Mouse (Mus musculus) spleen, postnatal 4 days (tissue): ENCODE data around the gene Ksr1.

Experiments
- DNase-seq, 2 experiments: peaks; one replicate each; pipeline ENCODE4 v3.0.0; 2022; ENCODE audit warnings: low spot score in 2 of 2

Ksr1 gene

GRCm38 (mm10) chr11:79146331-79146767 lies at the start of gene Ksr1:
TSS of gene Ksr1 (minus strand) at chr11:79146407.
- DNase-seq: peak; percentile 88 to 94

DNA sequence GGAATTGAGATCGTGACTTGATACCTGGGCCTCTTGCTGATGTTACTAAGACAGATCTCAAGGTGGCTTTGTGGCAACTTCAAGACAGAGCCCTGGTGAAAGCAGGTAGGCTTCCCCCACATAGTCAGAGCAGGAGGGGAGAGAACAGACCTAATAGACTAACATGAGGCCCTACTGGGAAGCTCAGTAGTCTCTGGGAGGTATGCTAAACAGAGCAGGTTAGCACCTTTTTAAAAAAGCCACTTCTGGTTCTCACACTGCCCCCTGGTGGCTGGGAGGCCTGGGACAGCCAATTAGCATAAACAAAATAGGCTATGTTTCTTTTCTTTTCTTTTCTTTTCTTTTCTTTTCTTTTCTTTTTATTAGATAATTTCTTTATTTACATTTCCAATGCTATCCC lies 46.0 kb upstream of the Ksr1 start:
- DNase-seq: peak; percentile 45 to 81

DNA sequence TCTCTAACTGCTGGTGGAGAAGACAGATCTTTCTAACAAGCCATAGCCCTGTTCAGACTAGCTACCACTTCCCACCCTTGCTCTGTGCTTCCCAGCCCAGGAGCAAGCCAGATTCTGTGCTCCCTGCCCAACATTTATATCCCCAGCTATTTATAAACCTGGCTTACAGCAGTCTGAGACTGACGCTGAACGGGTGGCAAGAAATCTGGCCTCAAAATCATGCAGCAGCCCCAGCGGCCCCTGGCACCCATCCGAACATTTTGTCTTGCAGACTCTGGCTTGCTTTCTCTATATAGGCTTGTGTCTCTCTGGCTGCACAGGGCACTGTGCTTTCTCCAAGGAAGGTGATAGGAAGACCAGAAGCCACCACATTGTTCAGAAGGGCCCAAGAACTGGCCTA lies 45.0 kb upstream of the Ksr1 start:
- DNase-seq: no peak

DNA sequence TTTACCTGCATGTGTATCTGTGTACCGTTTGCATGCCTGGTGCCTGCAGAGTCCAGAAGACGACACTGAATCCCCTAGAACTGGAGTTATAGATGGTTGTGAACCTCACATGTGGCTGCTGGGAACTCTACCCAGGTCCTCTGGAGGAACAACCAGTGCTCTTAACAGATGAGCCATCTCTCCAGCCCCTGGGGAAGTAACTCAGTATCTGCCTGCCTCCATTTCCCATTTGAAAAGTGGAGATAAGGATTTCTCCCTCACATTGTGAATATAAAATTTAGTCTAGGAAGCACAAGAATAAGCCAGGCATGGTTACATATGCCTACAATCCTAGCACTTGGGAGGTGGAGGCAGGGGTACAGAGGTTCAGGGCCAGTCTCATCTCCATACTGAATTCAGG lies 44.0 kb upstream of the Ksr1 start:
- DNase-seq: no peak

- peak in 1 of 2 experiments; percentile 56 for DNase-seq
Observed at GRCm38 (mm10) chr11:79188176-79188575, 42.0 kb upstream of the Ksr1 start.

- no peak for DNase-seq
Observed at GRCm38 (mm10) chr11:79187291-79187690, 41.1 kb upstream of the Ksr1 start.

DNA sequence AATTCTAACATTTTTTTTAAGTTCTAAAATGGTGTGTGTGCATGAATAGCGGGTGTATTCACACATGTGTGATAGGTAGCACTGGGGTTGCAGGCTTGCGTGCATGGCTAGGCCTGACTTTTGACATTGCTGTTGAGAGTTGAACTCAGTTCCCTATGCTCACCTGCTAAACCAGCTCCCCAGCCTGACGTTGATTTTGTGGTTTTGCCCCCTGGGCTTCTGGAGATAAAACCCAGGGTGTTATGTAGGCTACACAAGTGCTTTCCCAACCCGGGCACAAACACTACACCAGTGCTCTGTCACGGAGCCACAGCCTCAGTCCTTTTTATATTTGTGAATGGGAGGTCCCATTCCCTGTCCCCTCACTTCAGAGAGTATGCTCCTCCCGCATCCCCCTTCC lies 39.5 kb upstream of the Ksr1 start:
- DNase-seq: no peak

- no peak for DNase-seq
Observed at GRCm38 (mm10) chr11:79184126-79184888, 38.1 kb upstream of the Ksr1 start.

DNA sequence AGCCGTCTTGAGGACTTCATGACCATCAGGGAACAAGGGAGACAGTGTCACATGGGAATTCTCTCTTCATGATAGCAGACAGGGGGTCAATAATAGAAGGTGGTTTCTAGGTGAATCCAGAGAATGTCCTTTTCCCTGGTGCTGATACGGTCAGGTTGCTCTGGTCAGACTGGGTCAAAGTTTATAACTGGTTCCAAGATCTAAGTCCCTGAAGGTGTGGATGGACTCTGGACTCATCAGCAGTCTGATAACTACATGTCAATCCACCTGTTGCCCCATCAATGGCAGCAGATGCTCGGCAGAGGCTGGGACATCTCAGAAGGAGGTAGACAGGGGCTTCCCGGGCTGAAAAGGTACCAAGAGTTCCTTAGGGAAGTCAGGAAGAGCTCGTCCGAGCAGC lies 37.2 kb upstream of the Ksr1 start:
- no peak for DNase-seq

DNA sequence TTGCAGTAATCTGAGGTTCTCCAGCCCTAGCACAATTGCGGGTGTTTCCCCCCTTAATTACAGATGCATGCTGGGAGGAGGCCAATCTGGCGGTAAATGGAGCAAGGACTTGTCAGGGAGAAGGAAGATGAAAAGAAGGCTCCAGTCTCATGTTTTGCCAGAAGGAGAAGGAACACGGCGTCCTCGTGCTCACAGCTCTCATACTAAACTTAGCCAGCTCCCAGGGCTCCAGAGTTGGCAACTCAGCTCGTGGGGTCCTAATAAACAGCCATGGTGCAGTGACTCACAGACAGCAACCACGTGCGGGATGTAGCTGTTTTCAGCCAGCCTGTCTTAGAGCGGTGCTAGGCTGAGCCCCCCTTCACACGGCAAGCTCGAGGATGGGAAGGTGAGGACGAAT lies 36.7 kb upstream of the Ksr1 start:
- no peak for DNase-seq

DNA sequence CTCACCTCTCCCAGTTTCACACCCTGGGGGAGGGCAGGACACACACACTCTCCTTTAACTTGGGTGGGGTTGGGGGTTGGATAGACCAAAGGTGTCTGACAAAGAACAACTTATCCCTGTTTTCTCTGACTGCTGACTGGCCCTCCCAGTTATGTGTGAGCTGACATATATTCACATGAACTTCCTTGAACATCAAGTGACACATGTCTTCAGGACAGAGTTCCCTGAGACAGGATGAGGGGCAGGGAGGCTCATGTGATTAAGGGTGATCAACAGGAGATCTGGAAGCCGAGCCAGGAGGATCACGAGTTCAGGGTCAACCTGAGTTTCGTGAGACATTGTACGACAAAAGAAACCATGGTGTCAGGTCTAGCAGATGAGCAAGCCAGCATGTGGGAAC lies 35.7 kb upstream of the Ksr1 start:
- DNase-seq: no peak

GRCm38 (mm10) chr11:79176687-79177086 lies 30.5 kb upstream of the Ksr1 start:
- no peak for DNase-seq

GRCm38 (mm10) chr11:79172054-79172453 lies 25.8 kb upstream of the Ksr1 start:
- no peak for DNase-seq

GRCm38 (mm10) chr11:79166582-79167300 lies 20.5 kb upstream of the Ksr1 start:
- DNase-seq: no peak

DNA sequence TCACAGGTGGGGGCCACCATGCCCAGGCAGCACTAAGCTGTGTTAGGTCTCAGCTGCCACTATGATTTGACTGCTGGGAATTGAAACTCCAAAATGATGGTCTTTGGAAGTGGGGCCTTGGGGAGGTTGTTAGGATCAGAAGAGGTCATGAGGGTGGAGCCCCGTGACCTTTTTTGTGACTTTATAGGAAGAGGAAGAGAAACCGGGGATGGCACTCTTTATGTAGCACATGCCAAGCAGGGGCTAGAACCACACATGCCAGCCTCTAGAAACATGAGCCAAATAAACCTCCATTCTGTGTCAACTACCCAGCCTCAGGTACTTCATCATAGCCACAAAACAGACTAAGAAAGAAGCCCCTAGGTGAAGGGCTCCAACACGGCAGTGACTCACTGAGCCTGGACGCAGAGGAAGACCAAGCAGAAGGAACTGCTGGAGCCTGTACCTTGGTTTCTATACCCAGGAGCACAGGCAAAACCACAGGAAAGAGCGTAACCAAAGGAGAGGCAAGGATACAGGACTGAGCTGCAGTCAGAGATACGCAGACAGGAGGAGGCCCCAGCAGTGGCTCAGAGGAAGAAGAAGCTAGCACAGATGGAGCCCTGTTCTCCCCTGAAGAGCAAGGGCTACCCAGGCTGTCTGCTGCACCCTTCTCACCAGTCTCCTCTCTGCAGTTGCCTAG lies 15.0 kb upstream of the Ksr1 start:
- DNase-seq: no peak

DNA sequence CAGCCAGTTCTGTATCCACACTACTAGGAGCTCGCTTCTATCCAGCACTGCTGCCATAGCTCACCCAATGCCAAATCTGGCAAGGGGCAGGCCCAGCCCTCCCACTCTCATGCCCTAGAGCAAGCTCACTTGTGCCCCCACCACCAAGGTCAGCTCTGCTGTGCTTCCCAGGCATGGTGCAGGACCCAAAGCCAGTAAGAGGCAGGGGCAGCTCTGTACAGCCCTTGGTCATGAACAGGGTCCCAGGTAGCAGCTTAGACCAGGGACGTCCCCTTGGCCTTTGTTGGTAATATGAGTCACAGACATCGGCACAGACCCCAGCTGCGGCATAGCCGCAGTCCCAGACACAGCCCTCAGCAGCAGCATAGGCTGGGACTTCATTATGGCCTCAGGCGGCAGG lies 13.9 kb upstream of the Ksr1 start:
- DNase-seq: no peak

GRCm38 (mm10) chr11:79157729-79158128 lies 11.5 kb upstream of the Ksr1 start:
- no peak for DNase-seq

DNA sequence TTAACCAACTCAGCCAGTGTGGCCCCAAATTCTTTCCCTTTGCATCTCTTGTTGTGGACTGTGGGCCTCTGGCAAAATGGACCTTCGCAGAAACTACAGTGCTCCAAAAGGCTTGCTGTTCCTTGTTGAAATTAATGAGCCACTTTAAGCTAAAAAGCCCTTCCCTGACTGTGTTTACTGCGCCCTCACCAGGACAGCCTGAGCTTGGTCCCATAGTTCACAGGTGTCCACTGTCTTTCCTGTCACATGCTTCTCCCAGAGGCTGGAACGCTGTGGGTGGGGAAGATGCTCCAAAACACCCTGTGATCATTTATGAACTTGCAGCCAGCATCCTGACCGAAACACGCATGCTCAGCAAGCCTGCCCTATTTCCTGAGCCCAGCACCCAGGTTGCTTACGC lies 9.1 kb upstream of the Ksr1 start:
- DNase-seq: no peak

DNA sequence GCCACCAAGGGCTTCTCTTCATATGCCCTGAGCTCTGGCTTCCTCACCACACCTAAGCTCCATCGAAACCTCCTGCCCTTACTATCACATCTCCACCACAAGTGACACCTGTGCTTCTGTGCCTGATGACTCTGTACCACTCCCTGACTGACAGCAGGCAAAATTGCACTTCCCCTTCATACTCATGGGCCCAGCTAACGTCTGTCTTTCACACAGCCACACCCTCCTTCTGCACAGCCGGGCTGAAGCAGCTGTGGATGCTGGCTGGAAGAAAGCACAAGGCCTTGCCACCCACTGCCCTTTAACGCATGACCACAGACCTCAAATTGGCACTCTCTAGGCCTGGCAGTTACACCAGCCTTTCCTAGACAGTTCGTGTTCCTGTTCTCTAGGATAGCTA lies 6.5 kb upstream of the Ksr1 start:
- no peak for DNase-seq

DNA sequence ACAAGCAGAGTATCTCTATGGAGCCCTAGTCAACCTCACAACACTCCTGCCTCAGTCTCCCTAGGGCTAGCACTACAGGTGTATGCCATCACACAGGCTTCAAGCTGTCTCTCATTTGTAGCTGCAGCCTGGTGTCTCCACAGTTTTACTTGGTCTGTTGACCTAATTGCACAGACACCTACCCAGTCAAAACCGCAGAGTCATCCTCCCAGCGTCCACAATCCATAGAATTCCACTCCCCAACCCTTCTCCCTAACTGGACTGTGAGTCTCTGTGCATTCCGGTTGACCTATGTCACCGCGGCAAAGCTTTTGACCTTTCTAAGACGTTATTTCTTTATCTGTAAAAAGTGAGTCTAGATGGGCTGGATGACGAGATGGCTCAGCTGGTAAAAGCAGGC lies 5.7 kb upstream of the Ksr1 start:
- no peak for DNase-seq

DNA sequence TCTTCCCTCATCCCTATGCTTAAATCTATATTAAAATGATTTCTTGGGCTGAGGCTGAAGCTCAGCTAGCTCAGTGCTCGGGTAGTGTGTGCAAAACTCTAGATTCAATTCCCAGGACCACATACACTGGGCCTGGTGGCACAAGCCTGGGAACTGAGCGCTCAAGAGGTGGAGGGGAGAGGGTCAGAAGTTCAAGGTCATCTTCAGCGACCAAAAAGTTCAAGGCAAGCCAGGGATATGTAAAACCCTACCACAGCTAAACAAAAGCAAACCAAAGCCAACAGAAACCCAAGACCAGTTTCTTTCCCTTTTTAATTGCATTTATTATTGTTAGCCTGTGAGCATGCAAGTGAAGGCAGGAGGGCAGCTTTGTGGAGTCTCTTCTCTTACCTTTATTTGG lies 4.1 kb upstream of the Ksr1 start:
- DNase-seq: no peak

DNA sequence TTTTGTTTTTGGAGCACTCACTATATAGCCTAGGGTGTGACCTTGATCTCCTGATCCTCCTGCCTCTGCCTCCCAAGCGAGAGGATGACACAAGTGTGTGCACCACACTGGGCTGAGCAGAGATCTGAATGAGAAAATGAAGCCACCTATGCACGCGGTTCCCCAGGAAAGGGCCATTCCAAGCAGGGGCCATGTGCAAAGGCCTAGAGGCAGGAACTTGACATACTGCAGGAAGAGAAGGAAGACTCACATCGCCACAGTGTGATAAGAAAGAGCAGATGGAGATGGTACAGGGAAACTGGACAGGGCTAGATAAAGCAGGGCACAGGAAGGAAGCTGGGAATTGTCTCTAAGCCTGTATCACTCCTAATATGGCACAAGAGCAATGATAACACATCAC lies 3.1 kb upstream of the Ksr1 start:
- DNase-seq: no peak

- DNase-seq: no peak
Observed at GRCm38 (mm10) chr11:79148783-79149182, 2.6 kb upstream of the Ksr1 start.
